Mouse (Mus musculus) gastrocnemius, postnatal 10 days (tissue): ENCODE measurements around the gene Nub1. TPM values are rescaled to one million over a fixed set of nuclear protein-coding genes. Genes with fewer than 3 reads are reported as not detected.

Experiments used
- DNase-seq: peaks from one replicate; pipeline ENCODE4 v3.0.0; 2021; ENCODE audit warnings: mixed read lengths
- total RNA-seq, 2 experiments: library from RNA; stranded (reverse); gene quantifications; 2 replicates each; pipeline ENCODE4 v1.2.3; 2021

Gene Nub1
- total RNA-seq, 2 experiments from 2014 or later: 22.8 to 24.3 TPM

- DNase-seq: no peak
Observed at GRCm38 (mm10) chr5:24741172-24741885, 56.0 kb downstream of the Nub1 start.

- DNase-seq: no peak
Observed at GRCm38 (mm10) chr5:24743956-24744355, 58.6 kb downstream of the Nub1 start.

GRCm38 (mm10) chr5:24747533-24747932 is 62.2 kb downstream of the Nub1 start:
- DNase-seq: no peak

GRCm38 (mm10) chr5:24749731-24750130 is 64.4 kb downstream of the Nub1 start:
- no peak for DNase-seq

GRCm38 (mm10) chr5:24750321-24751304 is 65.3 kb downstream of the Nub1 start:
- DNase-seq: peak; percentile 92

GRCm38 (mm10) chr5:24751305-24752174 is 66.2 kb downstream of the Nub1 start:
- DNase-seq: no peak

- DNase-seq: no peak
Observed at GRCm38 (mm10) chr5:24752175-24752498, 66.8 kb downstream of the Nub1 start.

- no peak for DNase-seq
Observed at GRCm38 (mm10) chr5:24756931-24757330, 71.6 kb downstream of the Nub1 start.

- no peak for DNase-seq
Observed at GRCm38 (mm10) chr5:24757816-24758215, 72.5 kb downstream of the Nub1 start, which contains the start of gene Crygn. Gene Crygn, minus strand, starts transcription at chr5:24758008.

Other genes with a start within 250 kb of the Nub1 start
- gene Fastk, start 240.2 kb upstream of the Nub1 start, total RNA-seq: 100 to 1,000 TPM; 124 to 142 TPM
- 1 to 10 TPM; 9.0 to 9.9 TPM for gene Tmub1, start 237.7 kb upstream of the Nub1 start, total RNA-seq
- 10 to 100 TPM; 61.0 to 61.8 TPM for gene Agap3, start 233.4 kb upstream of the Nub1 start, total RNA-seq
- not detected for gene Gbx1, start 158.3 kb upstream of the Nub1 start, total RNA-seq
- gene Asb10, start 144.6 kb upstream of the Nub1 start, total RNA-seq: 10 to 100 TPM; 31.3 to 37.4 TPM
- not detected for gene 4931409K22Rik, start 128.7 kb upstream of the Nub1 start, total RNA-seq
- 10 to 100 TPM; 66.4 to 74.0 TPM for gene Abcf2, start 108.1 kb upstream of the Nub1 start, total RNA-seq
- gene Chpf2, start 98.8 kb upstream of the Nub1 start, total RNA-seq: 10 to 100 TPM; 19.6 to 29.4 TPM
- 100 to 1,000 TPM; 122 to 132 TPM for gene Smarcd3, start 61.1 kb upstream of the Nub1 start, total RNA-seq
- 1 to 10 TPM in 1 of 2 experiments, under 1 TPM in 1; 0.70 to 1.2 TPM for gene Wdr86, start 45.2 kb downstream of the Nub1 start, total RNA-seq
- gene Crygn, start 72.5 kb downstream of the Nub1 start, total RNA-seq: not detected
- 10 to 100 TPM; 62.2 to 62.8 TPM for gene Rheb, start 157.1 kb downstream of the Nub1 start, total RNA-seq